Mouse (Mus musculus) lung, embryonic 15.5 days (tissue): ENCODE measurements around the gene Lmntd2. TPM values are rescaled to one million over a fixed set of nuclear protein-coding genes. Genes with fewer than 3 reads are reported as not detected.

Source experiments
- ATAC-seq: fragments of 200-750 bp; cut with Nextera tagmentation; 2 replicates; pipeline ENCODE4 v1.8.0; 2017; ENCODE audit warnings: moderate number of reproducible peaks, borderline replicate concordance; ENCODE audit not compliant: low FRiP score, low TSS enrichment; ENCODE audit errors: extremely low read depth
- H3K27ac ChIP-seq: fragments of 300-500 bp; sonication (generic); 2 replicates; pipeline ENCODE4 v1.5.1; 2015; ENCODE audit warnings: moderate library complexity, mild to moderate bottlenecking, inconsistent platforms
- H3K27me3 ChIP-seq: fragments of 300-500 bp; sonication (generic); 2 replicates; pipeline ENCODE4 v1.6.1; 2015; ENCODE audit warnings: inconsistent platforms
- H3K36me3 ChIP-seq: fragments of 300-500 bp; sonication (generic); 2 replicates; pipeline ENCODE4 v1.6.1; 2015; ENCODE audit warnings: inconsistent platforms
- H3K4me1 ChIP-seq: fragments of 300-500 bp; sonication (generic); 2 replicates; pipeline ENCODE4 v1.6.1; 2015; ENCODE audit warnings: inconsistent platforms
- H3K4me2 ChIP-seq: fragments of 300-500 bp; sonication (generic); 2 replicates; pipeline ENCODE4 v1.6.1; 2015; ENCODE audit warnings: inconsistent platforms, mild to moderate bottlenecking, moderate library complexity
- H3K4me3 ChIP-seq: fragments of 300-500 bp; sonication (generic); 2 replicates; pipeline ENCODE4 v1.5.1; 2015; ENCODE audit warnings: mild to moderate bottlenecking, inconsistent platforms
- H3K9ac ChIP-seq: fragments of 300-500 bp; sonication (generic); 2 replicates; pipeline ENCODE4 v1.6.1; 2015; ENCODE audit warnings: inconsistent platforms
- H3K9me3 ChIP-seq: fragments of 300-500 bp; sonication (generic); 2 replicates; pipeline ENCODE4 v1.6.1; 2016; ENCODE audit warnings: inconsistent platforms
- WGBS: fragments of 180-500 bp; shearing (Covaris S2); methylation state at CpG from one replicate; pipeline ENCODE4 v1.1.7; 2015; 5-methylcytosine and 5-hydroxymethylcytosine counted together
- polyA plus RNA-seq: library from polyadenylated mRNA; unstranded; fragments of >200 nt; fragmentation: Nextera tagmentation; extraction: Ambion mirVana; gene quantifications from 2 replicates; pipeline ENCODE4 v1.2.1, GENCODE M21; 2015

The Lmntd2 gene
- polyA plus RNA-seq, 1 experiment from 2014 or later = 1.3 TPM

DNA sequence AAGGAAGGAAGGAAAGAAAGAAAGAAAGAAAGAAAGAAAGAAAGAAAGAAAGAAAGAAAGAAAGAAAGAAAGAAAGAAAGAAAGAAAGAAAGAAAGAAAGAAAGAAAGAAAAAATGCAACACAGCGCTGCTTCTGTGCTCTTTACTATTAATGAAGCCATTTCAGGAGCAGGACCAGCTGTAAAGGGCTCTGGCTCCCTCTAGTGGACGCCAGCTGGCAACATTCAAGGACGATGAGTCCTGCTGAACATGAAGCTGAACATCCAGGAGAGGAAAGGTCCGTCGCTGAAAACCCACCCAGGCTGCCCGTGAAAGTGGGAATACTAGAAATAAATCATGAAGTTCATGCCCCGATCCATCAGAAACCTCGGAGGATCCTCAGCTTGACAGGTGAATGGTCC, 37.7 kb downstream of the Lmntd2 start:
- peaks cover 13% of the 10 kb centered on the region for H3K4me1 ChIP-seq
- H3K27ac ChIP-seq = no peak overlapping the region
- no peak overlapping the region for H3K4me3 ChIP-seq
- H3K4me2 ChIP-seq = no peak overlapping the region
- no peaks in the 10 kb centered on the region for H3K9me3 ChIP-seq
- H3K9ac ChIP-seq = no peak overlapping the region
- no peak for ATAC-seq
- 2% methylated on average over 8 of the region's 8 CpGs for WGBS
- no peaks in the 10 kb centered on the region for H3K27me3 ChIP-seq
- H3K36me3 ChIP-seq = no peaks in the 10 kb centered on the region

DNA sequence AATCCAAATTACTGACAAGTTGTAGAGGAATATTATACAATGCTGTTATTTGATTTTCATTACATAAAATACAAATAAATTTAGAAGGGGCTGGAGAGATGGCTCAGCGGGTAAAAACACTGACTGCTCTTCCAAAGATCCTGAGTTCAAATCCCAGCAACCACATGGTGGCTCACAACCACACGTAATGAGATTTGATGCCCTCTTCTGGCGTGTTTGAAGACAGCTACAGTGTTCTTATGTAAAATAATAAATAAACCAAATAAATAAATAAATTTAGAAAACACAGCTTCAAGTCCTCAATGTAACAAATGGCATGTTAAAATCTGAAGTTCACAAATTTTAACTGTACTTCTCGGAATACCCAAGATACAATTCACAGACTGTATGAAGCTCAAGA, 38.8 kb downstream of the Lmntd2 start:
- 89% methylated on average over 4 of the region's 4 CpGs for WGBS
- no peaks in the 10 kb centered on the region for H3K9me3 ChIP-seq
- no peak overlapping the region for H3K9ac ChIP-seq
- no peak overlapping the region for H3K27ac ChIP-seq
- no peak overlapping the region for H3K4me3 ChIP-seq
- H3K36me3 ChIP-seq = no peaks in the 10 kb centered on the region
- peaks cover 13% of the 10 kb centered on the region for H3K4me1 ChIP-seq
- no peak for ATAC-seq
- H3K27me3 ChIP-seq = no peaks in the 10 kb centered on the region
- no peak overlapping the region for H3K4me2 ChIP-seq

DNA sequence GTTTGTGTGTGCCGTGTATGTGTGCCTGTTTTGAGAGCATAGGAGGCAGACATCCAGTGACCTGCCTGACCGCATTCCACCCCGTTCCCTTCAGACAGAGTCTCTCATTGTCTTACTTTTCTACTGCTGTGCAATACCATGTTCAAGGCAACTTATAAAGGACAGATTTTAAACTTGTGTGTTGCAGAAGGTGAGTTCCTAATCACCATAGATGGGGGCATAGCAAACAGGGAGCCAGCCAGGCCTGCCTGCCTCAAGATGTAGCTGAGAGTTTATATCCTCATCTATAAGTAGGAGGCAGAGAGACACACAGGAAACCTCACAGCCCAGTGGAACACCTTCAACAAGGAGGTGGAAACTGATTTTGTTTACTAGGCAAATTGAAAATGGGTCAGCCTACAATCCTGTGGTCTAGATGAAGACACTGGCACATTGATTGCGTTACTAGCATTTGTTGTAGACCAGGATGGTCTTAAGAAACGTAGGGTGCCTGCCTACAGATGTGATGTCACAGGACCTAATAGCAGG, 40.5 kb downstream of the Lmntd2 start:
- no peaks in the 10 kb centered on the region for H3K27me3 ChIP-seq
- WGBS = 65% methylated on average over 5 of the region's 5 CpGs
- no peaks in the 10 kb centered on the region for H3K36me3 ChIP-seq
- peak overlapping the region; percentile 98 for H3K27ac ChIP-seq
- peaks cover 26% of the 10 kb centered on the region for H3K4me1 ChIP-seq
- peak overlapping the region; percentile 61 for H3K4me3 ChIP-seq
- H3K9ac ChIP-seq = 0 out of 2 replicates have a peak overlapping the region, but pooled peaks have one; percentile 58
- H3K9me3 ChIP-seq = no peaks in the 10 kb centered on the region
- ATAC-seq = no peak
- H3K4me2 ChIP-seq = peak overlapping the region; percentile 61

DNA sequence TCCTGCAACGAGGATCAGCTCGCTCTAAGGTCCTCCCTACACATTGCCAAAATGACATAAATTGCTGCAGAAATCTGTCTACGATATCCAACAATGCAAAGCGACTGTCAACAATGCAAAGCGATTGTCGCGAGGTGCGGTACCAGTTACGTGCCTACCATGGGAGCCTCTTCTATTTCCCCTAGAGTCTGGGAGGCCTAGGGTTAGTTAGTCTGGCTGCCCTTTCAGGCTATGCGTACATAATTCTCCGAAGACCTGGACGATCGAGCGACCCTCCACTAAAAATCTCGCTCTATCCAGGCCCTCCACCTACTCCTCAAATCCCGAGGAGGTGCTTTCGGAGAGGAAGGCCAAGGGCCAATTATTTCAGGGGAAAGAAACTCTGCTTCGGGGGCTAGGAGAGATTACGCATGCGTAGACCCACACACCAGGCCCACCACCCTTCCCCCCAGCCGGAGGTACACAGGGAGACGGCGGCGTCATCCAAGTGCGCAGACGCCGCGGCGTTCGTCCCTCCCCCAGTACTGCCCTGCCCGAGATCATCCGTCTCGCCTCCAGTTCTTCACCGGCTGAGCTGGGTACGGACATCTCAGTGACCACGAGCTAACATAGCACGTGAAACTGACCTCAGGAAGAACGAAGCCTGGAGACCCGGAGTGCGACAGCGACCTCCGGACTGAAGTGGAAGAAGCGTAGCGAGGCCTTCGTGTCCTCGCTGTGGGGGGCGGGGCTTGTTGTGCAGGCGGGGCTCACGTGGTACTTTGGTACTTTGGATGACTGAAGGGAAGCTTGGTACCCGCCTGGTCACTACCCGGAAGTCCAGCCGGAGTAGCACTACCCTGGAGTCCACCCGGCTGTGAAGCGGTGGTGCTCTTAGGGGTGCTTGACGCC, 41.5 kb downstream of the Lmntd2 start, which contains the start of gene Rnh1:
Gene Rnh1 (minus strand): TSS at position 742 of the 891 bp plus-strand sequence.
- Histone ChIP-seq H3K9ac (peak within 1 kb of the TSS; percentile 58), H3K4me1 (peaks cover 34% of the 10 kb centered on the region), H3K36me3 (no peaks in the 10 kb centered on the region), H3K27ac (peak within 1 kb of the TSS; percentile 98), H3K9me3 (no peaks in the 10 kb centered on the region), H3K4me2 (peak within 1 kb of the TSS; percentile 61), H3K27me3 (no peaks in the 10 kb centered on the region), H3K4me3 (peak within 1 kb of the TSS; percentile 61)
- WGBS = 3% methylated on average over 55 of the region's 55 CpGs
- ATAC-seq = peak; percentile 93

DNA sequence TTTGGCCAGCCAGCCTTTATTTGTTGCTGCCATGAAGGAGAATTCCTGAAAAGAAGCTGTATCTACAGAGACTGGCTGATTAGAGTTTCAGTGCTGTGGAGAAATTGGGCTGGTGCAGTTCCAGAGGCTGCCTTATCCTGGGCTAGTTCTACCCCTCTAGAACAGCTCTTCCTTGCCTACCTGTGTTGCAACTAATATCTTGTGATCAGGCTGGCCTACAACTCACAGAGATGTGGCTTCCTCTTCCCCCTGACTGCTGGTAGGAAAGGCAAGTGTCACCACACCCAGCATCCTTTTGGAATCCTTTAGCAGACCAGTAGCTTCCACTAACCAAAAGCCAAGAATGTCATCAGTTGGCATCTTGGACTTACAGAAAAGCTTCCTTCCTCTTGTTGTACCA, 44.0 kb downstream of the Lmntd2 start:
- peak overlapping the region; percentile 85 for H3K27ac ChIP-seq
- H3K9me3 ChIP-seq = no peaks in the 10 kb centered on the region
- no peak for ATAC-seq
- H3K4me3 ChIP-seq = no peak overlapping the region
- no peaks in the 10 kb centered on the region for H3K27me3 ChIP-seq
- H3K9ac ChIP-seq = no peak overlapping the region
- peaks cover 37% of the 10 kb centered on the region for H3K4me1 ChIP-seq
- H3K4me2 ChIP-seq = peak overlapping the region; percentile 0; the same call in 1 of the 2 replicates
- peaks cover 10% of the 10 kb centered on the region; the same call in 1 of the 2 replicates for H3K36me3 ChIP-seq

DNA sequence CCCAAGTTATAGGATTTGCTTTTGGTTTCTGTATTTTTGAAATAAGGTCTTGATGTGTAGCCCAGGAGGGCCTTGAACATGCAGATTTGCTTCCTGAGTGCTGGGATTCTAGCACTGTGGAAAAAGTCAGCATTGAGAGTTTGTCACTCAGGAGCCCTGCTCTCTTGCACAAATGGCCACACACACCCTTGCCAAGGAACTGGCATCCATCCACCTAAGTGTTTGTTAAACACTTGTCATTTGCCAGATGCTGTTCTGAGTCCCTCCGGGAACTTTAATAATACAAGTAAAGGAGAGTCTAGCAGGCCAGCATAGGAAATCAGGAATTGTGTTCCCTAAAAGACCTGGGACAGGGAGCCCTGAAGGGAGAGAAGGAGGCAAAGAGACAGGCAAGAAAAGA, 44.6 kb downstream of the Lmntd2 start:
- Histone ChIP-seq H3K27ac (peak overlapping the region; percentile 85), H3K9ac (no peak overlapping the region), H3K4me2 (peak overlapping the region; percentile 69; the same call in 1 of the 2 replicates), H3K27me3 (no peaks in the 10 kb centered on the region), H3K36me3 (peaks cover 12% of the 10 kb centered on the region; the same call in 1 of the 2 replicates), H3K4me3 (no peak overlapping the region), H3K9me3 (no peaks in the 10 kb centered on the region), H3K4me1 (peaks cover 37% of the 10 kb centered on the region)
- no peak for ATAC-seq
- WGBS = 41% methylated on average over 1 of the region's 1 CpGs

DNA sequence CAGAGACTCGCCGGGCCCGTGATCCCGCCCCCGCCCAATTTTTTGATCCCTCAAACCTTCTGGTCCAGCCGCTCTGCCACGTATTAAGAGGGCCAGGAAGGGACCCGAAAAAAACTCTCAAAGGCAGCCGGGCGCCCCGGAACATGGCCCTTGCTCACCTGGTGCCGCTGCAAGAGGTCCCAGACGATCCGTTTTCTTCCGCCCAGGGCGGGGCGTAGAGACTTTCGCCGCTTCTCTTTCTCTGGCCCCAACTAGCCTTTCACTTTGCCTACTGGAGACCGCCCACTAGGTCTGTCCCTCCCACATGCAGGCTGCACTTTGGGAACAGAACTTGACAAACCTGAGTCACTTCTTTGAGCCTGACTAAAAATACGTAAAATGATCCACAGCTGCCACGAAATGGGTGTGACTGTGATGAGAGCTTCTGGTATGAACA, 45.3 kb downstream of the Lmntd2 start:
- Histone ChIP-seq H3K4me1 (peaks cover 34% of the 10 kb centered on the region), H3K9me3 (no peaks in the 10 kb centered on the region), H3K27me3 (no peaks in the 10 kb centered on the region), H3K4me3 (peak overlapping the region; percentile 54), H3K27ac (peak overlapping the region; percentile 85), H3K4me2 (peak overlapping the region; percentile 69), H3K36me3 (peaks cover 18% of the 10 kb centered on the region), H3K9ac (peak overlapping the region; percentile 67)
- ATAC-seq = peak; percentile 63
- WGBS = under 1% methylated on average over 22 of the region's 22 CpGs

DNA sequence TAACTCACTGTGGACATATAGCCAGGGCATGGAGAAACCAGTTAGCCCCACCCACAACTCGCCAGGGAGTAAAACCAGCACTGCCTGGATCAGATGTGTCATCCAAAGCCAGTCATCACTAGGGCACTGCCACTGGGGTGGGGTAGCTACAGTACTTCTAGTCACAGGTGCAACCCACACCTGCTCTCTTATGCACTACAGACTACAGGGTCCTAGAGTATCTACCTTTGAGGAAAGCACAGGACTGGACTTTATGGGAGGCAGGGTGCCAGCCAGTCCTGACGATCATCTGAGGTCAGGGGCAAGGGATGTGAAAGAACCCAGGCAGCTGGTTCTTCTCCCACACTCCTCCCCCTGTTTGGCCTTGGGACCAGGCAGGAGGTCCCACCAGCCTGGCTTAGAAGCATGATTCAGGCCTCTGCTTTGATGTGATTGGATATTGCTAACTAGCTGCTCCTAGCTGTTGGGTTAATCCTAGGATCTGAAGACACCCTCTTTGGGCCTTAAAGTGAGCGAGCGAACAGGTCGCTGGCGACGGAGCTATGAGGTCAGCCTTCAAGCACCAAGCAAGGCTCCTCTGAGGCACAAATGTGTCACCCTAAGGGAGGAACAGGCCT, 45.9 kb downstream of the Lmntd2 start:
- Histone ChIP-seq H3K9me3 (no peaks in the 10 kb centered on the region), H3K4me3 (peak overlapping the region; percentile 54), H3K36me3 (peaks cover 23% of the 10 kb centered on the region), H3K4me1 (peaks cover 29% of the 10 kb centered on the region), H3K27ac (peak overlapping the region; percentile 85), H3K4me2 (peak overlapping the region; percentile 69), H3K9ac (peak overlapping the region; percentile 67), H3K27me3 (no peaks in the 10 kb centered on the region)
- ATAC-seq = peak; percentile 6; the same call in 1 of the 2 replicates
- 9% methylated on average over 7 of the region's 7 CpGs for WGBS

DNA sequence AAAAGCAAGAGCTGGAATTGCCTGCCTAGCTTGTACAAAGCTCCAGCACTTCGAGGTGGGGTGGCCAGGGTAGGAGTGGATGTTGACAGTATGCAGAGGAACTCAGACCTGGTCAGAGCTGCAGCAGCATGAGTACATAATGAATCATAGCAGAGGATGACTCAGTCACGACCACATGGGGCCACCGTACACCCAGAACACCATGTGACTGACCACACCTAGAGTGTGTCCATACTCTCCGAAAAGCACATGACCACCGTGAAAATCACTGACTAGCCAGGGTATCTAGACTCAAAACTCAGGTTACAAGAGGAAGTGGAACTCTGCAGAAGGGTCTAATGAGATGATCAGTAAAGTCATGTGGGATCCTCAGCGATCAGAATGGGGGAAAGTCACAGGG, 49.0 kb downstream of the Lmntd2 start:
- Histone ChIP-seq H3K9me3 (no peaks in the 10 kb centered on the region), H3K4me3 (no peak overlapping the region), H3K9ac (no peak overlapping the region), H3K4me2 (no peak overlapping the region), H3K4me1 (peaks cover 25% of the 10 kb centered on the region), H3K27me3 (no peaks in the 10 kb centered on the region), H3K36me3 (peaks cover 54% of the 10 kb centered on the region), H3K27ac (no peak overlapping the region)
- 74% methylated on average over 6 of the region's 6 CpGs for WGBS
- no peak for ATAC-seq

DNA sequence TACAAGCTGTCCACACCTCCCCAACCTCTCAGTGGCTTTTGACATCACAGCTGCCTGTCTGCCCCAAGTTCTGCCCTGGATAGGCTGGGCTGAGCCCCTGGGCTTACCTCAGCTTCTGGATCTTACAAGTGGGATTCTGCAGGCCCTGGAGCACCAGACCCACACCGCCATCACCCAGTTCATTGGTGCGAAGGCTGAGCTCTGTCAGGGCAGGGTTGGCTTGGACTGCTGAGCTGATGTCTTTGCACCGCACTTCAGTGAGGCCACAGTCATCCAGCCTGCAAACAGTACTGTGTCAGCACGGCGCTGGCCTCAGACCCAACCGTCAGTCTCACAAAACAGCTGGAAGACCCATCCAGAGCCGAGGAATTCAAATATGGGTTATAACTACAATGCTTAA, 49.5 kb downstream of the Lmntd2 start:
- Histone ChIP-seq H3K9ac (no peak overlapping the region), H3K36me3 (peaks cover 58% of the 10 kb centered on the region), H3K9me3 (no peaks in the 10 kb centered on the region), H3K4me2 (no peak overlapping the region), H3K4me1 (peaks cover 20% of the 10 kb centered on the region), H3K4me3 (no peak overlapping the region), H3K27me3 (no peaks in the 10 kb centered on the region), H3K27ac (no peak overlapping the region)
- whole genome bisulfite sequencing = 92% methylated on average over 7 of the region's 7 CpGs
- ATAC-seq = no peak
